Mouse (Mus musculus): ENCODE measurements around the gene Nckipsd. TPM values are rescaled to one million over a fixed set of nuclear protein-coding genes. Genes with fewer than 3 reads are reported as not detected.

The Nckipsd gene
- polyA plus RNA-seq (2015; fragmentation: Nextera tagmentation; extraction: Ambion mirVana) = 34.9 and 38.1 TPM in 2 replicates

- H3K9me3 ChIP-seq = no peaks in the 10 kb centered on the region
- H3K4me3 ChIP-seq = peak within 1 kb of the TSS; percentile 72
- no peaks in the 10 kb centered on the region for H3K27me3 ChIP-seq (replicated peaks)
- H3K4me1 ChIP-seq = peaks cover 18% of the 10 kb centered on the region
- peaks cover 48% of the 10 kb centered on the region for H3K36me3 ChIP-seq (replicated peaks)
- ATAC-seq (replicated peaks) = peak; percentile 88
- peak within 1 kb of the TSS; percentile 92 for H3K9ac ChIP-seq
- peak within 1 kb of the TSS; percentile 90 for H3K4me2 ChIP-seq
- H3K27ac ChIP-seq = peak within 1 kb of the TSS; percentile 79
- under 1% methylated on average over 62 of the region's 62 CpGs for WGBS
Measured at GRCm38 (mm10) chr9:108808163-108808665, at the start of gene Nckipsd. Gene Nckipsd, plus strand, starts transcription at chr9:108808368.

- ATAC-seq (replicated peaks) = no peak
Measured at GRCm38 (mm10) chr9:108759121-108759520, 49.0 kb upstream of the Nckipsd start.

GRCm38 (mm10) chr9:108759805-108760204, 48.4 kb upstream of the Nckipsd start:
- no peak for ATAC-seq (replicated peaks)
- no peaks in the 10 kb centered on the region for H3K27me3 ChIP-seq (replicated peaks)
- WGBS = 49% methylated on average over 2 of the region's 2 CpGs

More at GRCm38 (mm10) chr9:108759121-108759520, 49.0 kb upstream of the Nckipsd start:
- WGBS = 96% methylated on average over 20 of the region's 20 CpGs
- Histone ChIP-seq H3K9me3 (no peaks in the 10 kb centered on the region), H3K9ac (no peak overlapping the region), H3K27ac (no peak overlapping the region), H3K4me2 (no peak overlapping the region), H3K27me3 (replicated peaks) (no peaks in the 10 kb centered on the region), H3K4me3 (no peak overlapping the region), H3K36me3 (replicated peaks) (no peaks in the 10 kb centered on the region), H3K4me1 (no peaks in the 10 kb centered on the region)

GRCm38 (mm10) chr9:108761561-108761960, 46.6 kb upstream of the Nckipsd start:
- no peaks in the 10 kb centered on the region for H3K9me3 ChIP-seq
- no peak for ATAC-seq (replicated peaks)
- H3K27me3 ChIP-seq (replicated peaks) = no peaks in the 10 kb centered on the region
- H3K4me2 ChIP-seq = no peak overlapping the region
- H3K9ac ChIP-seq = no peak overlapping the region
- H3K36me3 ChIP-seq (replicated peaks) = no peaks in the 10 kb centered on the region
- H3K4me1 ChIP-seq = no peaks in the 10 kb centered on the region
- H3K4me3 ChIP-seq = no peak overlapping the region
- no peak overlapping the region for H3K27ac ChIP-seq

More at GRCm38 (mm10) chr9:108759805-108760204, 48.4 kb upstream of the Nckipsd start:
- Histone ChIP-seq H3K27ac (no peak overlapping the region), H3K9ac (no peak overlapping the region), H3K4me2 (no peak overlapping the region), H3K4me3 (no peak overlapping the region), H3K36me3 (replicated peaks) (no peaks in the 10 kb centered on the region), H3K4me1 (no peaks in the 10 kb centered on the region), H3K9me3 (no peaks in the 10 kb centered on the region)

GRCm38 (mm10) chr9:108764971-108765370, 43.2 kb upstream of the Nckipsd start:
- no peaks in the 10 kb centered on the region for H3K36me3 ChIP-seq (replicated peaks)
- ATAC-seq (replicated peaks) = no peak
- no peaks in the 10 kb centered on the region for H3K4me1 ChIP-seq
- H3K9me3 ChIP-seq = no peaks in the 10 kb centered on the region
- H3K4me2 ChIP-seq = no peak overlapping the region
- H3K9ac ChIP-seq = no peak overlapping the region
- H3K27ac ChIP-seq = no peak overlapping the region
- no peaks in the 10 kb centered on the region for H3K27me3 ChIP-seq (replicated peaks)
- no peak overlapping the region for H3K4me3 ChIP-seq
- WGBS = 77% methylated on average over 10 of the region's 10 CpGs

- H3K4me2 ChIP-seq = no peak overlapping the region
- H3K9ac ChIP-seq = no peak overlapping the region
- 91% methylated on average over 4 of the region's 4 CpGs for WGBS
- ATAC-seq (replicated peaks) = no peak
- no peaks in the 10 kb centered on the region for H3K9me3 ChIP-seq
- H3K4me3 ChIP-seq = no peak overlapping the region
- H3K4me1 ChIP-seq = 0 out of 2 replicates have a peak, but pooled peaks cover 3% of the 10 kb centered on the region
- H3K27ac ChIP-seq = no peak overlapping the region
- no peaks in the 10 kb centered on the region for H3K36me3 ChIP-seq (replicated peaks)
- no peaks in the 10 kb centered on the region for H3K27me3 ChIP-seq (replicated peaks)
Measured at GRCm38 (mm10) chr9:108776614-108777013, 31.6 kb upstream of the Nckipsd start.

- Histone ChIP-seq H3K4me2 (no peak overlapping the region), H3K4me3 (no peak overlapping the region), H3K9me3 (no peaks in the 10 kb centered on the region), H3K27ac (no peak overlapping the region), H3K9ac (no peak overlapping the region), H3K27me3 (replicated peaks) (no peaks in the 10 kb centered on the region), H3K4me1 (peaks cover 5% of the 10 kb centered on the region; the same call in 1 of the 2 replicates), H3K36me3 (replicated peaks) (no peaks in the 10 kb centered on the region)
- no peak for ATAC-seq (replicated peaks)
- 87% methylated on average over 4 of the region's 4 CpGs for WGBS
Measured at GRCm38 (mm10) chr9:108777276-108777675, 30.9 kb upstream of the Nckipsd start.

GRCm38 (mm10) chr9:108780959-108781358, 27.2 kb upstream of the Nckipsd start:
- WGBS = 65% methylated on average over 5 of the region's 5 CpGs
- ATAC-seq (replicated peaks) = no peak
- H3K4me1 ChIP-seq = peaks cover 19% of the 10 kb centered on the region

GRCm38 (mm10) chr9:108781891-108782290, 26.3 kb upstream of the Nckipsd start:
- Histone ChIP-seq H3K36me3 (replicated peaks) (no peaks in the 10 kb centered on the region), H3K4me1 (peaks cover 27% of the 10 kb centered on the region), H3K9ac (no peak overlapping the region), H3K27me3 (replicated peaks) (no peaks in the 10 kb centered on the region), H3K4me2 (no peak overlapping the region), H3K9me3 (no peaks in the 10 kb centered on the region), H3K4me3 (no peak overlapping the region), H3K27ac (no peak overlapping the region)
- no peak for ATAC-seq (replicated peaks)
- 68% methylated on average over 4 of the region's 4 CpGs for WGBS

More at GRCm38 (mm10) chr9:108780959-108781358, 27.2 kb upstream of the Nckipsd start:
- Histone ChIP-seq H3K27ac (no peak overlapping the region), H3K27me3 (replicated peaks) (no peaks in the 10 kb centered on the region), H3K9ac (no peak overlapping the region), H3K4me2 (no peak overlapping the region), H3K4me3 (no peak overlapping the region), H3K9me3 (no peaks in the 10 kb centered on the region), H3K36me3 (replicated peaks) (no peaks in the 10 kb centered on the region)

- Histone ChIP-seq H3K9me3 (no peaks in the 10 kb centered on the region), H3K4me1 (peaks cover 38% of the 10 kb centered on the region), H3K36me3 (replicated peaks) (no peaks in the 10 kb centered on the region), H3K27ac (peak overlapping the region; percentile 96), H3K4me3 (peak overlapping the region; percentile 88), H3K4me2 (peak overlapping the region; percentile 61), H3K9ac (peak overlapping the region; percentile 51), H3K27me3 (replicated peaks) (no peaks in the 10 kb centered on the region)
- WGBS = 9% methylated on average over 9 of the region's 9 CpGs
- ATAC-seq (replicated peaks) = peak; percentile 41; the same call in 1 of the 2 replicates
Measured at GRCm38 (mm10) chr9:108782836-108783547, 25.2 kb upstream of the Nckipsd start.

GRCm38 (mm10) chr9:108783548-108784463, 24.4 kb upstream of the Nckipsd start, which contains the start of gene Ip6k2:
Gene Ip6k2, plus strand, starts transcription at chr9:108783796.
- peak within 1 kb of the TSS; percentile 72 for H3K4me2 ChIP-seq
- no peaks in the 10 kb centered on the region for H3K36me3 ChIP-seq (replicated peaks)
- H3K9me3 ChIP-seq = no peaks in the 10 kb centered on the region
- peak within 1 kb of the TSS; percentile 96 for H3K27ac ChIP-seq
- peak within 1 kb of the TSS; percentile 98 for H3K9ac ChIP-seq
- H3K4me3 ChIP-seq = peak within 1 kb of the TSS; percentile 88
- H3K4me1 ChIP-seq = peaks cover 46% of the 10 kb centered on the region
- H3K27me3 ChIP-seq (replicated peaks) = no peaks in the 10 kb centered on the region
- ATAC-seq (replicated peaks) = peak; percentile 98
- WGBS = under 1% methylated on average over 55 of the region's 56 CpGs

GRCm38 (mm10) chr9:108785416-108785815, 22.8 kb upstream of the Nckipsd start:
- peak overlapping the region; percentile 98 for H3K9ac ChIP-seq
- H3K4me3 ChIP-seq = peak overlapping the region; percentile 88
- H3K4me1 ChIP-seq = peaks cover 63% of the 10 kb centered on the region
- peak overlapping the region; percentile 51; the same call in 1 of the 2 replicates for H3K27ac ChIP-seq
- H3K27me3 ChIP-seq (replicated peaks) = no peaks in the 10 kb centered on the region
- no peaks in the 10 kb centered on the region for H3K9me3 ChIP-seq
- peak overlapping the region; percentile 72 for H3K4me2 ChIP-seq
- no peaks in the 10 kb centered on the region for H3K36me3 ChIP-seq (replicated peaks)
- ATAC-seq (replicated peaks) = no peak

Measured in midbrain, embryonic 15.5 days (tissue).